Mouse (Mus musculus): ENCODE results near the gene Wipf3.

Gene Wipf3

GRCm38 (mm10) chr6:54531048-54531481, 101.7 kb downstream of the Wipf3 start:
- in situ Hi-C loops (cut with MboI) = no loop called here

GRCm38 (mm10) chr6:54535485-54535884, 106.1 kb downstream of the Wipf3 start:
- in situ Hi-C loops (cut with MboI) = no loop called here

GRCm38 (mm10) chr6:54537053-54537452, 107.7 kb downstream of the Wipf3 start:
- in situ Hi-C loops (cut with MboI) = no loop called here

GRCm38 (mm10) chr6:54538773-54539173, 109.4 kb downstream of the Wipf3 start:
- in situ Hi-C loops (cut with MboI) = no loop called here

GRCm38 (mm10) chr6:54539396-54539795, 110.0 kb downstream of the Wipf3 start:
- in situ Hi-C loops (cut with MboI) = no loop called here

GRCm38 (mm10) chr6:54540252-54540887, 111.0 kb downstream of the Wipf3 start:
- in situ Hi-C loops (cut with MboI) = no loop called here

- in situ Hi-C loops (cut with MboI) = no loop called here
Measured at GRCm38 (mm10) chr6:54542836-54543235, 113.4 kb downstream of the Wipf3 start.

- in situ Hi-C loops (cut with MboI) = no loop called here
Measured at GRCm38 (mm10) chr6:54543646-54544045, 114.2 kb downstream of the Wipf3 start.

- in situ Hi-C loops (cut with MboI) = no loop called here
Measured at GRCm38 (mm10) chr6:54548314-54549019, 119.1 kb downstream of the Wipf3 start.

- in situ Hi-C loops (cut with MboI) = no loop called here
Measured at GRCm38 (mm10) chr6:54549311-54549710, 119.9 kb downstream of the Wipf3 start.

- in situ Hi-C loops (cut with MboI) = no loop called here
Measured at GRCm38 (mm10) chr6:54550801-54551323, 121.5 kb downstream of the Wipf3 start.

GRCm38 (mm10) chr6:54552721-54553413, 123.5 kb downstream of the Wipf3 start:
- in situ Hi-C loops (cut with MboI) = no loop called here

Measured in mature B cell (primary cell).